Mouse (Mus musculus): Measurements from ENCODE around the gene Hnrnpu.
"Not testable (repeated sequence)": the region's sequence is repeated elsewhere in the genome, so short reads cannot be mapped to it uniquely, and the experiment has no call there.

Gene Hnrnpu

DNA sequence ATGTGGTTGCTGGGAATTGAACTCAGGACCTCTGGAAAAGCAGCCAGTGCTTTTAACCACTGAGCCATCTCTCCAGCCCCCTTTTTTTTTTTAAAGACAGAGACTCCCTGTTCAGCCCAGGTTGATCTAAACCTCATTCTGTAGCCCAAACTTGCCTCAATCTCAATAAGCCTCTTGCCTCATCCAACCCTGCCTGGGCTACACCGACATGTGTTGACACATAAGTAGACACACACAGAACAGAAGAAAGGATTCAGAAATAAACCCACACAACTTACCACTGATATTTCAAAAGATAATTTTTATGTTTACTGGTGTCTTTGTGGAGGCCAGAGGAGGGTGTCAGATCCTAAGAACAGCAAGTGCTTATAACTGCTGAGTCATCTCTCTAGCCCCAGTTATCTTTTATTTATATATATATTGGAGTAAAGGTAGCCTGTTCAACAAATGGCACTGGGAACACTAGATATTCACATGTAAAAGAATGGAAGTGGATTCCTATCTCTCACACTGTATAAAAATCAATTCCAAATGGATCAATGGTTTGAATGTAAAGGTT, 24.5 kb downstream of the Hnrnpu start:
- DNase-seq (ENCODE audit: low read depth), result no peak

DNA sequence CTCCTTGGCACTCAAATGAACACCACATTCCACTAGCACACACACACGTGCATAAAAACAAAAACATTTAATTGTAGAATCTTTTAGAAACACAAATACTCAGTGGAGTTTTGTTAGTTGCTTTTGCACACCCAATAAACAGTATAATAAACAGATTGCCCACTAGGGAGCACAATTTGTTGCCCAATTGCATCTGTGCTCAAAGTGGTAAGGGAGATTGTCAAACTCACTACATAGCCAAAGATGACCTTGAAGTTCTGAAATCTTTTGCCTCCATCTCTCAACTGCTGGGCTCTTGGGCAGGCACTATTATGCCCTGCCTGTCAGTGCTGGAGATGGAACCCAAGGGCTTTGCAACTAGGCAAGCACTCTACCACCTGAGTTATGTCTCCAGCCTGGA, 27.5 kb downstream of the Hnrnpu start:
- peak; percentile 34 for DNase-seq (ENCODE audit: low read depth)

DNA sequence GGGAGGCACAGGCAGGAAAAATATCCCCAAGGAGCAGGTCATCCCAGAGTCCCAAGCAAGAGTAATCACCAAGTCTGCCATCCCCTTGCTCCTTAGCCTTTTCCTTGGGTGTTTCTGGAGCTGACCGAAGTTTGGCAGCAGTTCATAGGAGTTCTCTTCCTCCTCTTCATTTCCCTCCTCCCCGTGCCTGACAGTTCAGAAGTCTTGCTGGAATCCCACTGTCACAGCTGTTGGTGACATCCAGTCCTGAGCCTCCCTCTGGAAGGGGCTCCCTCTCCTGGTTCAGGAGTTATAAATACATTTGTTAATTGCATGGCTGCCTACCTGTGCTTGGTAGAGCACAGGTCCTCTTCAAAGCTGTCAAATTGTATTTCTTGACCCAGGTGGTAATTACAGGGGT, 28.1 kb downstream of the Hnrnpu start:
- DNase-seq (ENCODE audit: low read depth), result no peak

DNA sequence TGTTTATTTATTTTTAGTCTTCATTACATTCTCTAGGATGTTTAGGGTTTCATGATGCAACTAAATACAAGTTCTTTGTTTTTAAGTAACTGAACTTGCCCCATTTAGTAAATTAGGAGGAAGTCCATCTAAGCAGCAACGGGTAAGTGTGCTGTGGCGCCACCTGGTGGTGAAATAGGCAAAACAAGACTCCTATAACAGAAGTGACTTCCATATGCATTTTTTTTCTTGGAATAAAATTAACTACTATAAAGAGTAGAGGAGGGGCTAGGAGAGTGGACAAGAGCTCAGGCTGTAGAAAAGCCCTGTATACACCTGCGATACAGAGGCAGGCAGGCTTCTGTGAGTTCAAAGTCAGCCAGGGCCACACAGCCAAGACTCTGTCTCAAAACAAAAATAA, 34.2 kb downstream of the Hnrnpu start:
- peak; percentile 83 for DNase-seq (ENCODE audit: low read depth)

DNA sequence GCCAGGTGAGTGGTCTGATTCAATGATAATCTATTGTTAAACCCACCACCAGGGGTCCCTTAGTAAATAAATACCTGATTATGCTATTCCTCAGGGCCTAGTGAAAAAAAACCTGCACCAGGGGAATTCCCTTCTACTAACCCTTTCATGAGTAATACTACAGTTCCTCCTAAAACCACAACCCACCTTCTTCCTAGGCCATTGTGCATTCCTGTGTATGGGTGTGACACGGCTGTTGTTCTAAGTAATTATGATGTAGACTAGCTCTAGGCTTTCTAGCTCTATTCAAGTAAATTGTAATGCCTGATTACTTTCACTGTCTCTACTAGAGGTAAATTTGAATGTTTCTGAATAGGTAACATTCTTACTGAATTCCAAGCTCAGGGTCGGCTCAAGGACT, 36.3 kb downstream of the Hnrnpu start:
- DNase-seq (ENCODE audit: low read depth), result not testable (repeated sequence)

DNA sequence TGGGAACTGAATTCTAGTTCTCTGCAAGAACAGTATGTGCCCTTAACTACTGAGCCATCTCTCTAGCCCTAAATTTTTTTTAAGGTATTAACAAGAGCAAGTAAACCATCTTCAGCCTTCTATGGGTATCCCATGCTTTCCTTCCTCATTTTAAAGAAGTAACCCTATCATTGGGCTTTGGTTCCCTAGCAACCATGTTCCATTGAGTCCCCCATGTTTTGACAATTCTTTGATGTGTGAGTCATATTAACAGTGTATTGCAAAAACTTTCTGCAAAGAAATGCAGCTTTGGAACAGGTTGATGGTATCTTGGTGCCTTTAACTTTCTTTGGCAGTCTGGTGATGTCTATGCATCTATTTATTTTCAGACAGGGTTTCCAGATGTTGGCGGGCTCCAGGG, 43.5 kb downstream of the Hnrnpu start:
- DNase-seq (ENCODE audit: low read depth), result no peak

DNA sequence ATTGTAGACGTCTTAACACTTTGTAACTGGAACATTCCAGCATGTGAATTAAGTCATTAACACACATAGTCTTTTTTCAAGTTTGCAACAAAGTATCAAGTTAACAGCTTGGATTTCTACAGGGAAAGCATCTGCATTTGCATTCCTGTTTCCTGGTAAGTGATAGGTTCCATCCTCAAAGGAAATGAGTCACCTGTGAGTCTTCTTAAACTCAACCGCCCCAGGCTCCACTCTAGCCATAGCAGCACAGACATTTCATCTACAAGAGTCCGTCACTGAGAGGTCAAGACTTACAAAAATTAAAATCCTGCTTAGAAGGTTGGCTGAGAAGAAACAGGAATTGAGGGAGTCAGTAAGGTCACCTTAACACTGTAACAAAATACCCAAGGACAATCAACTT, 45.9 kb downstream of the Hnrnpu start:
- no peak for DNase-seq (ENCODE audit: low read depth)

DNA sequence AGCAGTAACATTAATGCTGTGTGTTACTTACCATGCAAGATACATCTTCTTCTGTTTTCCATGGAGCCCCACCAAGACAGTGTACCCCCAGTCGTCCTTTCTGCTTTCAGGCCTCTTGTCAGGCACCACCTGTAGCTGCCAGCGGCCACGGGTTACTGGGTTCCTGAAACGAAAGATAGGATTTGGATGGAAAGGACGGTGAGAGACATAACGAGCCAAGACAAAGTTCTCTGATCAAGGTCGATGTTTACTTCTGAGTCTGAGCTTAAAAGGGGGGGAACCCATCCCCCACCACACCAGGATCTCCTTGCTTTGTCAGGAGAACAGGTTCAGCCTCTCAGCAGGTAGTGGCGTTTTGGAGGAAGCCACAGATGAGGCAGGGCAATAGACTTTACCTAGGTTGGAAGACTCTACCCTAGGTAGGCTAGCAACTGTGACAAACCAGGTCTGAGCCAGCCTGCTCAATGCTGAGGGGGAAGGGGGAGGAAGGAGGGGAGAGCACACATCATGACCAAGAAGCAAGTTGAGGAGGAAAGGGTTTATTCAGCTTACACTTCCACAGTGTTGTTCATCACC, 49.9 kb downstream of the Hnrnpu start:
- DNase-seq (ENCODE audit: low read depth), result no peak

DNA sequence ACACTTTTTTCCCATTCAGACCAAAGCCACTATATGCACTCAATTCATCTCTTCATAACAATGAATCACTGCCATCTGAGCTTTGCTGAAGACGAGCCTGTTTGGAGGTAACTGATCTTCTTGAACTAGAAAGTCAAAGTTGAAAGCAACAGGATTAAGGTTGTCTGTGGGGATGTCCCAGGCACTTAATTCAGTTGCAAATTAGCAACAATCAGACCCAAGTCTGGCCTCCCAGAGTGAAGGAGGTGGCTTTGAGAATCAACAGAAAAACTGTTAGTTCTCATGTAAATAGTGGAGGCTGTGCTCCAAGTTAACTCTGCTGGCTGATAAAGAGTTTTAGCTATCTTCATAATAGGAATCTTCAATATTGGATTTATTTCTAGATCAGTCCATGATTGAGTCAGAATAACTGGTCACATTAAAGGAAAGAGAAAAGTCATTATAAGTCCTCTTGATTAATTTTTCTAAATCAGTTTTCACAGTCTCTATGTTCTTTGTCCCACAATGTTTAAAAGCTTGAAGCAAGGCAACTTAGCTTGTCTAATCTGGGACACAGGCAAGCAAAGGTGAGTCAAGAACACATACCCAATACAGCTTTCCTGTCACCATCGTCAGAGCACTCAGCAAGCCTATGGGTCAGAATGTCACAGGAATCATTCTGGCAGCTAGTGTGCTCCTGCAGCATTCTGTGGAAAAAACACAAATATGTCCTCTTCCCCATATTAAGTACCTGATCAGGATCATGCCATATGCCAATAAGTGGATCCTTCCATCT, 53.5 kb downstream of the Hnrnpu start:
- no peak for DNase-seq (ENCODE audit: low read depth)

DNA sequence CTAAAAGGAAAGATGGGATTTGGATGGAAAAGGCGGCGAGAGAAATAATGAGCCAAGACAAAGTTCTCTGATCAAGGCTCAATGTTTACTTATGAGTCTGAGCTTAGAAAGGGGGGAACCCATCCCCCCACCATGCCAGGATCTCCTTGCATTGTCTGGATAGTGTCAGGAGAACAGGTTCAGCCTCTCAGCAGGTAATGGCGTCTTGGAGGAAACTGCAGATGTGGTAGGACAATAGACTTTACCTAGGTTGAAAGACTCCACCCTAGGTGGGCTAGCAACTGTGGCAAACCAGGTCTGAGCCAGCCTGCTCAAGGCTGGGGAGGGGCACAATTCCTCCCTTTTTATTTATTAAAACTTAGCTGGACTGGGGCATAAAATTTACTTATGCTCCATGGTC, 54.3 kb downstream of the Hnrnpu start:
- not testable (repeated sequence) for DNase-seq (ENCODE audit: low read depth)

DNA sequence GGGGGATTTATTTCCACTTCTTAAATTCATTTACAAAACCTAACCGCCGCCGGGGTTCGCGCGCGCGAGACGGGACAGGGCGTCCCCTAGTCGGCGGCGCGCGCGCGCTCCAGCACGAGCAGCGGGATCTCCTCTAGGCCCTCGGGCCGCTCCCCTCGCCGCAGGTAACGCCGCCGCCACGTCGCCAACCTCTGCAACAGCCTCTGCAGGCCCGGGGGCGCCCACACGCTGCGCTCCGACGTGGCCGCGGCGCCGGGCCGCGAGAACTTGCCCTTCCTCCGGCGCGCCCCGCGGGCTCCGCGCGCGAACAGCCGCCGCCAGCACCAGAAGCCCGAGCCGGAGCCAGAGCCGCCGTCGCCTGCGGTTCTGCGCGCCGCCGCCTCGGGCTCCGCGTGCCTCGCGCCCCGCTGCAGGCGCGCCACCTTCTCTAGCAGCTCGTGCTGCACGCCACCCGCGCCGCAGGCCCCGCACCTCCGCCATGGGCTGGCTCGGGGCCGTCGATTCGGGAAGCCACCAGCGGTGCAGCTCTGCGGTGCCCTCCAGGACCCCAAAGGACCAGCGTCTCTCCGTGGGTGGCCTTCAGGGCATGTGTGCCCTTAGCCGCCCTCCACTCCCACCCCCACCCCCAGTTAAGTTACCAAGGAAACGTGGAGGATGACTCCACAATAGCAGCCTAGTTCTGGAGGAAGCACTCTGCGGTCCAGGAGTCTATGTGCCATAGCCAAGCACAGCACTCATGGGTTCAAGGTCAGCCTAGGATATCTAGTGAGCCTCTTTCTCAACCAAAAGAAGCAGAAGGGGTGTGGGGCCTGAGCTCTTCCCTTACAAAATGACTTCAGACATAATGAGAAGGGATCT, 61.3 kb downstream of the Hnrnpu start:
- DNase-seq (ENCODE audit: low read depth), result no peak

DNA sequence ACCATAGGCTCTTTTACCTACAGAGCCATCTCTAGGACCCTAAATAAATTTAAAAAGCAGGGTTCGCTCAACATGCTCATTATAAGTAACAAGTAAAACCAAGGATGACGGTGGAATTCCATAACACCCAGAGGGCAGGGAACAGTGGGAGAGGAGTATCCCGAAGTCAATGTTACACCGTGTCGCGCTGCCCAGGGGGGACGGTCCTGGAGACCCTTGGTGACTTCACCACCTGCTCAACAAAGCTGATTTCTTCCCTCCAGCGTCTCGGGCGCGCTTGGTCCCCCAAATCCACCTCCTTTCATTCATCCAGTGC, 61.9 kb downstream of the Hnrnpu start:
- no peak for DNase-seq (ENCODE audit: low read depth)

DNA sequence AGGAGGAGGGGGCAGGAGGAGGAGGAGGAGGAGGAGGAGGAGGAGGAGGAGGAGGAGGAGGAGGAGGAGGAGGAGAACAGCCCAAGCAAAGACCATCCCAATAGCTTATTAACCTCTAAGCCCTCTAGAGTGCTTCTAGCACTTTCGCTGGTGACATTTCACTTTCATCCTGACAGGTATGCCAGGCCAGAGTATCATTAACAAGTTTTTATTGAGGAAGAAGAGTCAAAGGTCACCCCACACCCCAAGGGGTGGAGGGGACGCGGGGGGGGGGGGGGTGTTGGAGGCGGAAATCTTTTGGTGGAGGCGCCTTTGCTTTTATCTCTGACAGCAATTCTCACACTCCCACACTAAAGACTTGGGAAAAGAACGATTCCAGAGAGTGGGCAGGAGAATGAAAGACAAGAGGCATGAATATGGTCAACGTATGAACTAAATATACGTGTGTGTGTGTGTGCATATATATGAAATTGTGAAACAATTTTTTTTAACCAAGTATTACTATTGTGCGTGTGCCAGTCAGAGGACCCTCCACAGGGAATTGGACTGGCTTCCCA, 62.3 kb downstream of the Hnrnpu start:
- DNase-seq (ENCODE audit: low read depth), result no peak

All from naive thymus-derived CD4-positive, alpha-beta T cell, adult 2 months (primary cell).